8 mouse cellular contexts compared by ENCODE assay signal in the genomic region with DNA sequence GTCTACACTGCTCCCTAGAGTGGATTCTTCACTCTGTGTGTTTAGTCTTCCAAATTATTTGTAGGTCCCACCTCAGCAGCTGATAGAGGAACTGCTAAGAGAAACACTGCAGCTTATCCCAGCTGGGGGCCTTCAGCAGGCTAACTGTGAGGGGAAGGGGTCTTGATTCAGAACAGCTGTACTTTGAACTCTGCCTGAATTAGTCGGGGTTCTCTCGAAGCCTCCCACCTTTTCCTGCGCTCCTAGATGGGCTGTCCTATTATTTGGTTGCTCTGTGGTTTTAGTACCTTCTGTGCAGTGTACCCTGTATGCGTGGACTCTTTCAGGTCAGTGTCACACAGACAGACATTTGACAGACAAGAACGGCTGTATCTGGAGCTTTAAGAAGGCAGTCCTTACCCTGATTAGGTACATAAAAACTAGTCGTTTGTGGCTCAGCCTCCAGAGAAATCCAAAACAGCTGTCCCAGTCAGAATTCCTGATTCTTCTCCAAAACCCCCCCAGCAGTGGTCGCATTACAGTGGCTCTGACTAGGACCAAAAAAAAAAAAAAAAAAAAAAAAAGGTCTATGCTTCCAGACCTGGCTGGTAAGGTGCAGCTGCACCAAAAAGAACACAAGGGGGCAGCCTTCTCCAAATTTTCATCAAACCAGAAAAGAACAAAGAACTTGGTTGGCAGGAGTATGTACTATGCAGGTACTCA.
A peak's percentile ranks its signal among the peaks of the same experiment; 100 is the strongest.
DNase-seq lines count a peak whose midpoint lies in the region; ATAC-seq lines count a peak whose summit lies in the region.

No protein-coding gene starts in this region.

- peak; percentile 20 to 60 for DNase-seq in CD8-positive naive resting alpha-beta T cell, adult 2 months (ENCODE audit: low read depth in 2 of 2, low spot score in 2 of 2)
- DNase-seq in adrenal gland, postnatal 14 days = peak; percentile 55
- peak; percentile 58 to 71 for DNase-seq in kidney, postnatal 4 days
- DNase-seq in retina, embryonic 14.5 days (ENCODE audit: low spot score) = peak; percentile 70
- no peak for DNase-seq in testis, postnatal 10 days (ENCODE audit: low spot score)

- no peak overlapping the region for H3K4me3 ChIP-seq in embryonic facial prominence, embryonic 12.5 days
- no peak overlapping the region for H3K4me3 ChIP-seq in lung, embryonic 16.5 days (ENCODE audit: low read length)

- peaks cover 55% of the 10 kb centered on the region for H3K4me1 ChIP-seq in embryonic facial prominence, embryonic 12.5 days
- 0 out of 2 replicates have a peak, but pooled peaks cover 2% of the 10 kb centered on the region for H3K4me1 ChIP-seq in lung, embryonic 16.5 days (replicated peaks; ENCODE audit: control insufficient read depth, insufficient read depth, low read length)

- no peak overlapping the region; the same call in 1 of the 2 replicates for H3K9ac ChIP-seq in embryonic facial prominence, embryonic 12.5 days
- no peak overlapping the region for H3K9ac ChIP-seq in lung, embryonic 16.5 days (ENCODE audit: low read length)

- H3K27me3 ChIP-seq in embryonic facial prominence, embryonic 12.5 days = no peaks in the 10 kb centered on the region
- H3K27me3 ChIP-seq in lung, embryonic 16.5 days (ENCODE audit: control insufficient read depth, insufficient read depth, low read depth, low read length) = no peaks in the 10 kb centered on the region

- no peaks in the 10 kb centered on the region for H3K9me3 ChIP-seq in embryonic facial prominence, embryonic 12.5 days
- no peaks in the 10 kb centered on the region for H3K9me3 ChIP-seq in lung, embryonic 16.5 days (ENCODE audit: control insufficient read depth, low read length)

- 11% methylated on average over 7 of the region's 7 CpGs for WGBS in embryonic facial prominence, embryonic 12.5 days
- 35% methylated on average over 7 of the region's 7 CpGs for WGBS in lung, embryonic 16.5 days

- peak; percentile 69 for ATAC-seq in embryonic facial prominence, embryonic 12.5 days (ENCODE audit: insufficient number of reproducible peaks, insufficient read depth, low FRiP score, low TSS enrichment)
- peak; percentile 84 to 85 for ATAC-seq in hematopoietic stem cell, adult 5-6 weeks (replicated peaks in 1 of 2; ENCODE audit: insufficient read depth in 1 of 2, low FRiP score in 2 of 2, low TSS enrichment in 1 of 2, low read depth in 1 of 2, poor library complexity in 2 of 2, severe bottlenecking in 2 of 2)
- peak; percentile 87 for ATAC-seq in lung, embryonic 16.5 days (ENCODE audit: low read depth)

- peak overlapping the region; percentile 19; the same call in 1 of the 2 replicates for H3K4me2 ChIP-seq in embryonic facial prominence, embryonic 12.5 days (replicated peaks)
- no peak overlapping the region for H3K4me2 ChIP-seq in lung, embryonic 16.5 days (ENCODE audit: low read depth, low read length)

- H3K27ac ChIP-seq in embryonic facial prominence, embryonic 12.5 days = peak overlapping the region; percentile 87
- H3K27ac ChIP-seq in lung, embryonic 16.5 days (ENCODE audit: low read length) = no peak overlapping the region

- peaks cover 3% of the 10 kb centered on the region; the same call in 1 of the 2 replicates for H3K36me3 ChIP-seq in embryonic facial prominence, embryonic 12.5 days
- no peaks in the 10 kb centered on the region for H3K36me3 ChIP-seq in lung, embryonic 16.5 days (ENCODE audit: control insufficient read depth, insufficient read depth, low read length)
